Mouse (Mus musculus) megakaryocyte, adult 5-6 weeks (primary cell): Measurements from ENCODE around the gene Pced1b. TPM values are rescaled to one million over a fixed set of nuclear protein-coding genes. Genes with fewer than 3 reads are reported as not detected.
"Not testable (repeated sequence)": the region's sequence is repeated elsewhere in the genome, so short reads cannot be mapped to it uniquely, and the experiment has no call there.

Source experiments
- ATAC-seq: 2 replicates; pipeline ENCODE4 v1.8.0; 2016; ENCODE audit warnings: mild to moderate bottlenecking, inconsistent platforms; ENCODE audit not compliant: poor library complexity, severe bottlenecking
- total RNA-seq, 2 experiments: library from RNA; stranded (forward) in 1 of 2; stranded (reverse) in 1 of 2; fragments of 153-499, 151-499 nt in 1 of 2; fragments of 221-1000, 200-1000 nt in 1 of 2; gene quantifications; 2 replicates each; pipeline versions ENCODE4 v1.2.3 to v1.2.4; 2015 to 2017

The Pced1b gene
- total RNA-seq (2015) (20.1 and 23.2 TPM in 2 replicates), total RNA-seq (2017) (3.2 and 5.8 TPM in 2 replicates)

DNA sequence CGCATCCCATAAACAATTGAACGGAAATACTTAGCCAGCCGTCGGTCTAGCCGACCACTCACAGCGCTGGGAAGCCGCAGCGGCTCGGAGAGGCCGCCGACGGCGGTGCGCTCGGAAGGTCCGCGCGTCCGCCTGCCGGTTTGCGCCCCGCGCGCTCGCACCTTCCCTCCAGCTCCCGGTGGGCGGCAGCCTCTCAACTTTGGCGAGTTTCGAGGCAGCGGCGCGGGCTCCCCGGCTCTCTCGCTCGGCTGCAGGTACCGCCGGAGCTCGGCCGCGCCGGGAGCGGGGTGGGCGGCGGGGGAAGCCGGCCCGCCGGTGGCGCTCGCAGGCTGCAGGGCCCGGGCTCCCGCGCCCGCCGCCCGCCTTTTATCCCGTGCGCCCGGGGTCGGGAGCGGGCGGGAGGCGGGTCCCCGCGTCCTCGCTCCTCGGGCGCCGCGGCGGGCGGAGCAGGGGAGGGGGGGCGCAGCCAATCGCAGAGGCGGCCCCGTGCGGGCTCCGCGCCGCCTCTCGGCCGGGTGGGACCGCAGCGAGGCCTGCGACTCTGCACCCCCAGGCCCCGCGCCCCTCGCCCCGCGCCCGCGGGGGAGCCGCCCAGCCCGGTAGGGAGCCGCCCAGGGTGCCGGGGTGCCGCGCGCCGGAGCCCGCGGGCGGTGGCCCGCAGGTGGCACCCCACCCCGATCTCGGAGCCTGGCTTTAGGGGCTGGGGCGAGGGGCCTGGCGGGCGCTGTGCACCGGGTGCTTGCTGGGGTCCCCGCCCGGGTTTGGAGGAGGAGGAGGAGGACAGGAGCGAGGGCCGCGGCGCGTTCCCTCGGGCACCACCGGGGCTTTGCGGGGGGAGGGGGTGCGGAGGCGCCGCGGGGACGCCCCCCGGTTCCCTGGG lies at the start of gene Pced1b, which contains the start of gene Amigo2:
Gene Pced1b, plus strand, starts transcription at position 197 of the 880 bp plus-strand sequence.
Gene Amigo2, minus strand, starts transcription at position 377 of the 880 bp plus-strand sequence.
- ATAC-seq = peak; percentile 45

DNA sequence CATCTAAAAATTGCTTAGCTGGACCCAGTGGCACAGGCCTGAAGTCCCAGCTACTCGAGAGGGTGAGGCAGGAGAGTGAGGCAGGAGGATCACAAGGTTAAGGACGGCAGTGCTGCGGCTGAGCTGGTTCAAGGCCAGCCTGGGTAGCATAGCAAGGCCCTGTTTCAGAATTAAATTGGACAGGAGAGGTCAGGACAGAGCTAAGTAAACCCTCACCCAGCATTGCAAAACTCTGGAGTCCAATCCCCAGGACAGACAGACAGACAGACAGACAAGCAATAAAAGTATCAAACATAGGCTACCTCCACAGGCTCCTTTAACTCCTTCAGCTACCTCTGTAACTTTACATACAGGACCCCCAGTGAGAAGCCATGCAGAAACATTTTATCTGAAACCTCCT lies 42.0 kb upstream of the Pced1b start:
- ATAC-seq = no peak

DNA sequence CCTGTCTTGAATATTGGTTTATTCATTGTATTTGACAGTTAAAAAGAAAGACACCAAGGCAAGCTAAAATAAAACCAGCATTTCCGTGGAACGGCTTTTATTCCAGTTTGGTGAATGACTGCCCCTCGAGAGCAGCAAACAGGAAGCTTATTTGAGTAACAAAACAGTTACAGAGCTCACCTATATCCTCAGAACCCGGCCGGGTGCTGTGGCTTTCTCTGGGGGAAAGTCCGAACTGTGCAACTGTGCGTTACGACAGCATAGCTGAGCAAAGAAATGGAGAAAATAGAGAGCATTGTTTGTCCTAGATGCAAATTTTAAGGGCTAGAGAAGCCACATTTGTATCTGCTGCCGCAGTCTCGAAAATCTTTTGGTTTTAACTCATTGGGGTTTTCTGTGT lies 41.1 kb upstream of the Pced1b start:
- ATAC-seq = no peak

DNA sequence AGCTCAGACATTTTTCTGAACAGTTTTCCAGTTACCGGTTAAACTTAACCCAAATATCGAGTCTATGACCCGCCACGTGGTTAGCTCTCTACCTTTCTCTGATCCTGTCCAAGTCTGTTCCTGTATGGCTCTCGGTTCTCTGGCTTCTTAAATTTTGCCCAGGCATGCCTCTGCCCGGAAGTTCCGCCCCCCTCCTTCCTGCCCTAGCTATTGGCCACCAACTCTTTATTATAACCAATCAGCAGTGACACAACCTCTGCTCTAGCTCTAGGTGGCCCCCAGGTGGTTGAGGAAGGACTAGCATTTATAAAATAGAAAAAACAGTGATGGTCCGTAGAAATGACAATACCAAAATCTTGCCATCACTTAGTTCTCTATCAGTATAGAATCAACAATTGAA lies 40.4 kb upstream of the Pced1b start:
- no peak for ATAC-seq

DNA sequence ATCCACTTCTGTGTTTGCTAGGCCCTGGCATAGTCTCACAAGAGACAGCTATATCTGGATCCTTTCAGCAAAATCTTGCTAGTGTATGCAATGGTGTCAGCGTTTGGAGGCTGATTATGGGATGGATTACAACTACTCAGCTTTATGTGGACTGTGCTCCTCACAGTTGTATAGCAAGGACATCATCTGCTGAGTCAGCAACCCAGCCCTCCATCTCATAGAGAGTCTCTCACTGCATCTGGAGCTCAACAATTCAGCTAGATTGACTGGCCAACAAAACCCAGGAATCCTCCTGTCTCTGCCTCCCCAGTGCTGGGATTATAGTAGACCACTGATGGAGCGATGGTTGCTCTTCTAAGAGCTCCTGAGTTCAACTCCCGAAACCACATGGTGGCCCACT lies 37.2 kb upstream of the Pced1b start:
- not testable (repeated sequence) for ATAC-seq

DNA sequence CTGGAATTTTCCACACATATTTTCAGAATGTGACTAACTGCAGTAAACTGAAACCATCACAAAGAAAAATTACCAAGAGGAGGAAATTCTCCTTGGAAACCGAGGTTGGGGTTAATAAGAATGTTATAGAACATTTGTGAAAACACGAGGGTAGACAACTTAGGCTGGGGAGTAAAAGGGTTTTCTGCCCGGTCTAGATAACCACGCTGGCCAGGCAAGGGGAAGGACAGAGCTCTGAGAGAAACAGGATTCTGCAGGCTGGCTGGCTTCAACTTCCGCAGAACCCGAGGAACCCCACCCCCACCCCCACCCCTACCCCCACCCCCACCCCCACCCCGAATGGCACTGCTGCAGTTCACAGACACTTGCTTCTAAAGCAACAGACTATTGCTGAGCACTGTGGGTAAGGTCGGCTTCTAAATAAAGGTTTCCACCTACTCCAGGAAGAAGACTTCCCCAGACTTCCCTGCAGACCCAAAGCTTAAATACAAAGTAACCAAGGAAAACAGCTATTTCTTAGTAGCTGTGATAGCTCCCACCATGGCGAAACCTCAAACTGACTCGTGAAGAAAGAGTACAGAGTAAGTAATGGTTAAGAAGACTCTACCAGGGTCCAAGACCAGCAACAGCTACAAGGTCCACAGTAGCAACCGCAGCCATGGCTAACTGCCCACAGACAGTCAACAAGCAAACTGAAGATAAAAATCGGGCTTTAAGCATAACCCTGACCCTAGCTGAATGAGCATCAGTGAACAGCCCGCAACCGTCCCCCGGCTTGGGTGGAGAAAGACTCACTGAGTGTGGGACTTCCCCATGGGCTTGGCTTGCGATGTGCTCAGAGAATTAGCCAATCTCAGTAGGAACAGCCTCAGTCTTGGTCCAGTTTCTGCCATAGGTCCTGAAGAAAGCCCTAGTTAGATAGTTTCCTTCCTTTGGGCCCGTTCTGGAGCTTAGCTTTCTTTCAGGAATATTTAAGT lies 34.1 kb upstream of the Pced1b start:
- ATAC-seq = peak; percentile 99

DNA sequence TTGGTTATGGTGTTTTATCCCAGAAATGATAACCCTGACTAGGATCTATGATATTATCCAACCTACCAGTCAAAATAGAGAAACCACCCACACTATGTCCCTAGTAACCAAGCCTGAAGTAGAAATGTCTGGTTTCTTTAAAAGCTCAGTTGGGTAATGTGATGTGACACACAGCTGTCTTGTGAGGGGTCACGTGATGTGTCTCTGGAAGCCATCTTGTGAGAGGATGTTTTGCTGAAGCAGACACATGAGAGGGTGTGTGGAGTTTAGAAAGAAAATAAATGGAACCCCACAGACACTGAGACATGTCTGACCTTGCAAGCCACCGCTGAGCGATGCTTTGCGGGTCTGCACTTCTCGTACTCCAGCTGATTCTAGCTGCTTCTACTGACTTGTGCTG lies 30.1 kb upstream of the Pced1b start:
- no peak for ATAC-seq

DNA sequence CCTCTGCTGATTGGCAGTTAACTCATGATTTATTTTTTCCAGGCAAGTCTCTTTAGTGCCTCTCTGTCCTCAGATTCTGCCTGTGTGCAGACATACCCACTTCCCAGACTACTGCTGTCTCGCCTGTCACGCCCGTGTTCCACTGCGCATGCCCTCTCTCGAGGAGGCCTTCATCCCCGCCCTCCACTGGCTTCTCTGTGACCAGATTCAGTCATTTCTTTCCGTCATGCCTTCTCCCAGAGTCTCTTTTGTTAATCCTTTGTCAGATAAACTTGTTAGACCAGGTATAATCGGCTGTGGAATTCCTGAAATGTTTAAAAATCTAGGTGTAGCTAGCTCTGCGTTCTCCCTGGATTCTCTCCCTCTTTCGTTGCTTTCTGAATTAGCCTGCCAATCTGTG lies 23.5 kb upstream of the Pced1b start:
- no peak for ATAC-seq

DNA sequence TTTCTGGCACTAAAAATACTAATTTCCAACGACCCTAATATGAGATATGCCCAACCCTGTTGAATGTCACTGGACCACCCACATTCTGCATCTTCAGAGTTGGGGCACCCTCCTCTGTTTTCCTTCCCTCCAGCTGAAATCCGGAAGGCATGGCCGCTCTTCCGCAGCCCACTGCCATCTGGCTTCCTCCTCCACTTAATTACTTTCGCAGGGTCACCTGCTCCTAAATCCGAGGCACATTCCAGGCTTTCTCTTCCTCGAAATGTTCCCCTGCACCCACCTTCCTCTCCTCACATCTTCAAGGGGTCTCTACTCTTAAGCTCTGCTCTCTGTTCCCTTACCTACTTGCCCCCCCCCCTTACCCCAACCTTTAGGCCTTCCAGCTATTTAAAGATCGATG lies 22.9 kb upstream of the Pced1b start:
- no peak for ATAC-seq

DNA sequence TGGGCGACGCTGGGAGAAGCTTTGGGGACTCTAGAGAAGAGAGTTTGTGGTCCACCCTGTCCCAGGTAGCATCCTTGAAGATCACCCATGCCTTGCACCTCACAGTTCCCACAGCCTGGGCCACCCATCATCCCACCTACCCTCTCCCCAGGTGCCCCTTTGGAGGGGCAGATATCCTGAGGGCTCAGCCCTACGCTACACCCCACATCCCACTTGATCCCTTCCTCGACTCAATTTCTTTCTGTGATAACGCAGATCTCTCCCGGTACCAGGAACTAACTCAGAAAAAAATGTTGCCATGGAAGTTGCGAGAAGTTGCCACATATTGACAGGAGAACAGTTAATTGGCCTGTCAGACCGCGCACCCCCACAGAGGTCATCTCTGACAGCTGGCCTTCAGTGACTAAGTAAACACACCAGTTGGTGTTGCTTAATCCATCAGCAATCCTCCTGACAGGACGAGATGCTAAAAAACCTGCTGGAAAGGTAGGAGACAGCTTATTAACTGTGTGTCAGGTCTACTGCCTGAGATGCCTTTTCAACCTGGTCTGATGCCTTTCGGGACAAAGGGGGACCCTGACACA lies 17.3 kb upstream of the Pced1b start:
- ATAC-seq = no peak

DNA sequence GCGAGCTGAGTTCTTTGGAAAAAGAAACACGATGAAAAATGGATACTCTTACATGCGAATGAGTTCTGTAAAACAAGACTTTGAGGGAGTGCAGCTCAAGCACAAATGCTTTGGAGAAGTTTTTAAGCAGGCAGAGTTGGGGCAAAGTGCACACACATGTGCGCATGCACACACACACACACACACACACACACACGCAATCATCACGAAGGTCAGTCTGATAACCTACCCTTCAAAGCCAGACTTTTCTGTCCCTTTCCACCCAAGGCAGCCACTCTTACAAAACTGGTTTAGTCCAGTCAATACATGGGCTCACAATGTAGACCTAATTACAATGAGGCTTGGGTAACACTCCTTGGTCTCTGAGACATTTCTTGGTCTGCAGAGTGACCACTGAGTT lies 12.8 kb upstream of the Pced1b start:
- no peak for ATAC-seq

DNA sequence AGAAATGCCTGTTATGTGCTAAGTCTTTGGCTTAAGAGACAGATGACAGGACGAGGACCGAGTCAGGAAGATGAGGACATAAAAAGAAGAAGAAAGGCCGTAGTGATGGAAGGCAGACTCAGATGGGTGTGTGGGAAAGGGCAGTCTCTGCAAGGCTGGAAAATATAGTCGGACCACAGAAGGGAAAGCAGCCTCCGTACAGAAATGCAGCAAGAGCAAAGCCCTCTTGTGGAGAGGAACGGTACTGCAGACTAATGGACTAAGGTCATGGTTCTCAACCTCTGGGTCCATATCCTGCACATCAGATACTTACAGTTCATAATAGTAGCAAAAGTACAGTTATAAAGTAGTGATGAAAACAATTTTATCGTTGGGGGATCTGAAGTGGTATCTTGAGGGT lies 11.7 kb upstream of the Pced1b start:
- ATAC-seq = peak; percentile 82

DNA sequence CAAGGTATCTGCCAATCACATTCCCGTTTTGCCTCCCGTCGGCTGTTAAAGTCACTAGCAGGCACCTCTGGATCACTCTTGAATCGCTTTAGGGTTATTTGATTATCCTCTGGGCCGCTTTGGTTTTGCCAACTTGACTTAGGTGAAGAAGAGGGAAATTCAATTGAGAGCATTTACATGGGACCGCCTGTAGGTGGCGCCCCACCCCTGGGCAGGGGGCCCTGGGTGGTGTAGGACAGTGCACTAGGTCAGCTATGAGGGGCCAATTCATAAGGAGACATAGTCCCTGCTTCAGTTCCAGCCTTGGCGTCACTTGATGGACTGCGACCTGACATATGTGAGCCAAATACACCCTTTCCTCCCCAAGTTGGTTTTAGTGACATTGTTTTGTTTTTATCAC lies 10.0 kb upstream of the Pced1b start:
- ATAC-seq = peak; percentile 62

DNA sequence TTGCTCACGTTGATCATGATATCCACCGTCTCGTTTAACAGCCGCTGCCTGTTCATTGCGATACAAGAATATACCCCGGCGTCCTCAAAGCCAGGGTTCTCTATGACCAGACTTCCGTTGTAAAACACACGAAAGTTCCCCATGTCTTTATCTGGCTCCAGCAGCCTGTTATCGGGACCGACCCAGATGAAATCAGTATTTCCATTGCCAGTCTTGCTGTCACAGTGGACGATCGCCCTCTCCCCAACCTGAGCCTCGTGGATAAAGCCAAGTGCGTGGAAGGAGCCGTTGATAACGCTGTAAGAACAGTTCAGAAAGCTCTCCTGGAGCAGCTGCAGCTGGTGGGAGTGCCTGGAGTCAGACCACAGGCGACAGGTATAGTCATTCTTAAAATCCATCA lies 1.5 kb upstream of the Pced1b start:
- 0 out of 2 replicates have a peak, but pooled peaks have one; percentile 14 for ATAC-seq

DNA sequence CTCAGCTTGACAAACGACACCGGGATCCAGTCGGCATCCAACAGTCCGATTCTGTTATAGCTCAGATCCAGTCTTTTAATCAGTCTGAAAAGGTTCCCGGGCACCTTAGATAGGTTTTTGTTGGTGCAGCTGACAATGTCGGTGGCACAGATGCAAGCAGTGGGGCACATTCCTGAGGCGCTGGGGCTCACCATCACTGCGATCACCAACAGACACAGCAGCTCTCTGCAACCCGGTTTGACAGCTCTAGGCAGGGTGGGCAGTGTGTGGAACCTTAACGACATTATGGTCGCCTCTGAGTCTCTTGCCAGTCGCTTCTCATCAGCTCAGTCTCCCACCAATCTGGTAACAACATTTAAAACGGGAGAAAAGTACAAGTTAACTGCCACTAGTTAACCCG lies 651 bp upstream of the Pced1b start:
- ATAC-seq = no peak

DNA sequence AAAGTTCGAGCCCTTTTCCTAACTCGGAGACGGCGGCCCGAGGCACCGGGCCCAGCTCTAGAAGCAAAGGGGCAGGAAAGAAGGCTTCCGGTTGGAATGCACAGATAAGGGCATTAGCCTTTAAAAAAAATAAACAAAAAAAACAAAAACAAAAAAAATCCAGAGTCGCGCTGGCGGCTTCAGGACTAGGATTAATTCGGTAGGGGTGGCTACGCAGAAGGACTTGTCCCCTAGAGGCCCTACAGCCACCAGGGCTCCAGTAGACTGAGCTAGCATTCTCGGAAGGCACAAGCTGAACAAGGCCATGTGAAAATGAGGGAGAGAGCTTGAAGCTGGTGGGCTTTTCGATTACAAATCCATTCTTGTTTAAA lies 869 bp downstream of the Pced1b start:
- ATAC-seq = no peak

DNA sequence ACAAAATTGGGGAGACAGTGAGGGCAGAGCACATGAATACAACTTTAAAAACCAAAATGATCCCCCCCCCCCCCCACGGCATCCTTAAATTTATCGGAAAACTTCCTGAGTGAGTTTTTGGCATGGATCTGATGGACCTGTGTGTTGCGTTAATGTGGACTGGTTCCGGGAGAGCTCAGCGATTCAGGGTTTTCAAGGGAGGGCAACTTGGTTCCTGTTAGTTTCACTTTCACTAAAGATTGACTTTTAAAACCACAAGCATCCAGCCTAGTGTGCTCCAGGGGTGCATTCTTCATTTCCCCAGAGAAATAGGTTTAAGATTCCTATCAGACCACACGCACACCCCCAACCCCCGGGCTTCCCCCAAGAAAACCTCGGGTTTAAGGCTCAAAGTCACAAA lies 1.4 kb downstream of the Pced1b start:
- peak; percentile 56 for ATAC-seq

DNA sequence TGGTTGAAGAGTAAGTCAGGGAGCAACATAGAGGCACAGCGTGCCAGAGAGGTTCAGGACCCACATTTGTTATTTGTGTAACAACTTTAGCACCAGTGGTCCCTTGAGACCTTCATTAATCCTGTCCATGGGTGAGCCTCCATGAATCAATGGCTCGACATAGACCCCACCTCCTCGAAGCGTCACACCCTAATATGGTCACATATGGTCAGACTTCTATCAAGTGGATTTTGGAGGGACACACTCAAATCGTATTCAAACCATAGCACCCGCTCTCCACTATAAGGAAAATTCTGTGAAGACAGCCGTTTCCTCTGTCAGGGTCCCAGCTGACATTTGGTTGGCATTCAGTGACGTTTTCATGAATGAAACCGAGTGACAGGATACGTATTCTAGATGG lies 2.4 kb downstream of the Pced1b start:
- no peak for ATAC-seq

DNA sequence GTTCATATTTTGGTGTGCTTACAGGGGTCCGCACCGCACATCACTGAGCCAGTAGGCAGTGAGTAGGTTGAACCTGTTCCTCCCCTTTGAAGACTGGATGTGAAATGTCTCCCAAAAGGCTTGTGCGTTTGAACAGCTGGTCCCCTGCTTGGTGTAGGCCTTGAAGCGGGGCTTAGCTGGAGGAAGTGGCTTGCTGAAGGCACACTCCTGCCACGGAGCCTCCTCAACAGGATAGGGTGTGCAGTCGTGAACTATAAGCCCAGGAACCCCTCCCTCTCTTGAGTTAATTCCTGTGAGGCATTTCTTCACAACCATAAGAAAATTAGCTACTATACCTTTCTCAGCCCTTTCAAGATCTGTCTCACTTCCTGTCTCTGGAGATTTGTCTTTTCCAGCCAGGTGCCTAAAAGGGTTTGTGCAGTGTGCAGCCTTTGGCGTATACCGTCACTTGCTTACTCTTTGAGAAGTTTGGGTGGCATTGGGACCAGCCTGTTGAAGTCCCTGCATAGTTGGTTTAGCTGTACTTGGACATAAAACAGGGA lies 5.7 kb downstream of the Pced1b start:
- no peak for ATAC-seq

DNA sequence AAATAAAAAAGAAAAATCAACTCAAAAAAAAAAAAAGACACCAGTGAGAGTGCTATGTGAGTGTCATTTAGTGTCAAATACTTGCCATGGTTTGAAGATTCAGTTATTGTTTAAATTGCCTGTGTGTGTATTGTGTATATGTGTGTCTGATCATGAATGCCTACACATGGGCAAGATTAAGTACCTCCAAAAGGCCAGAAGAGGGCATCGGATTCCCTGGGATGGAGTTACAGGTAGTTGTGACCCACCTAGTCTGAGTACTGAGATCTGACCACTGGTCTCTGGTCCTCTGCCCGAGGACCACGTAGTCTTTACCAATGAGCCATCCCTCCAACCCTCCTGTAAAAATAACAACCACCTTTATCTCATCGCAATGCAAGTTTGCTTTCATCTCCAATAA lies 7.5 kb downstream of the Pced1b start:
- ATAC-seq = no peak

DNA sequence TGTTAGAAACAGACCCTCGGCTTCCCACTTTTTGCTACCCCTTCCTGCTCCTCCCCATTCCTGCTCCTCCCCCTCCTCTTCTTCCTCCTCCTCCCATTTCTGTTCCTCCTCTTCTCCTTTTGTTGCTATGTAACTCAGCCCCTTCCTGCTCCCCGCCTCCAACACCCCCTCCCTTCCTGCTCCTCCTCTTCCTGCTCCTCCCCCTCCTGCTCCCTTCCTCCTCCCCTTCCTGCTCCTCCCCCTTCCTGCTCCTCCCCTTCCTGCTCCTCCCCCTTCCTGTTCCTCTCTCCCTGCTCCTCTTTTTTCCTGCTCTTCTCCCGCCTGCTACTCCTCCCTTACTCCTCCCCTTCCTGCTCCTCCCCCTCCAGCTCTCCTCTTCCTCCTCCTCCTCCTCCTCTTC lies 8.9 kb downstream of the Pced1b start:
- ATAC-seq = no peak
